Mouse (Mus musculus) thymus, adult 2 months (tissue): ENCODE data around the gene Arf1.

Source experiments
- CTCF ChIP-seq: fragments of 200-500 bp; IDR thresholded peaks from 2 replicates; pipeline ENCODE4 v1.5.1; 2012; ENCODE audit warnings: mild to moderate bottlenecking, control low read depth, low read length, moderate library complexity, borderline replicate concordance; ENCODE audit not compliant: control insufficient read depth, poor library complexity, insufficient read depth; ENCODE audit errors: extremely low read depth
- POLR2A ChIP-seq: fragments of 200-500 bp; IDR thresholded peaks from 2 replicates; pipeline ENCODE4 v1.6.1; 2012; ENCODE audit warnings: mild to moderate bottlenecking, low read length, control low read depth, moderate library complexity; ENCODE audit not compliant: control insufficient read depth, poor library complexity, insufficient read depth; ENCODE audit errors: extremely low read depth

DNA sequence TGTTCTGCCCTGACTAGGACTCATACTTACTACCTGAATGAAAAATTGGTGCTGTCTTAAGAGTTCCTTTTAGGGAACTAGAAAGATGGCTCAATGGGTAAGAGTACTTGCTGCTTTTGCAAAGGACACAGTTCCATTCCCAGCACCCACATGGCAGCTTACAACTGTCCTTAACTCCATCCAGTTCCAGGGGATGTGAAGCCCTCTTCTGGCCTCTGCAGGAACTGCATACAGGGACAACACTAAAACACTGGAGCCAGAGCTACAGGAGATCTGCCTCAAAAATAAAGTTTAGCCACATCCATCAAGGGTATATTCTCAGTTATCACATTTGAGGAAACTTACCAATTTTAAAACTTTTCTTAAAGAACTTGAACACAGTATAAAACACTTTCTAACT is 9.0 kb downstream of the Arf1 start:
- no peak for TF ChIP-seq CTCF
- no peak for TF ChIP-seq POLR2A
